Comparison of ENCODE assay signal across 15 mouse cellular contexts in the genomic region with DNA sequence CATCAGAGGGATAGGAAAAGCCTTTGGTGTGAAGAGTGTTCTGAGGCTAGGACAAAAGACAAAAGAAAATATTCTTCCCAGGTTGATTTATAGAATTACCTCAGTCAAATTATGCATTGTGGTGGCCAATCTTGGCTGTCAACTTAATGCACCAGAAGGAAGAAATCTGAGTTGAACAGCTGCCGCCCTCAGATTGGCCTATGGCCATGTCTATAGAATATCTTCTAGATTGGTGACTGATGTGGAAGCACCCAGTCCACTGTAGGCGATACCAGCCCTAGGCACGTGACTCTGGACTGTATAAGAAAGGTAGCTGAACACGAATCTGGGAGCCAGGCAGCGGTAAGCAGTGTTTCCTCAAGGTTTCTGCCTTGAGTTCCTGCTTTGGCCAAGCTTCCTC.
"Had no signal": no experiment of that assay in that cellular context is flagged by ENCODE, and none has a peak within 500 bp of the region (broad histone marks: within the 10 kb centered on the region; RNA-seq: fewer than 3 reads in every experiment).

No protein-coding gene starts in this region.

- H3K9ac ChIP-seq: neural tube, embryonic 13.5 days; neural tube, embryonic 15.5 days; stomach, embryonic 15.5 days had no signal

- H3K4me1 ChIP-seq: stomach, embryonic 15.5 days had no signal

- H3K9me3 ChIP-seq: neural tube, embryonic 13.5 days; neural tube, embryonic 15.5 days; stomach, embryonic 15.5 days had no signal

- H3K4me2 ChIP-seq: neural tube, embryonic 13.5 days; neural tube, embryonic 15.5 days; stomach, embryonic 15.5 days had no signal

- H3K27me3 ChIP-seq: neural tube, embryonic 13.5 days; neural tube, embryonic 15.5 days; stomach, embryonic 15.5 days had no signal

- H3K36me3 ChIP-seq: neural tube, embryonic 13.5 days; stomach, embryonic 15.5 days had no signal

- H3K27ac ChIP-seq: neural tube, embryonic 13.5 days; neural tube, embryonic 15.5 days; stomach, embryonic 15.5 days; stomach, postnatal 0 days had no signal

- DNase-seq: right cerebral cortex, adult 18-20 months; right cerebral cortex, postnatal 14 days; right cerebral cortex, postnatal 25 days; right cerebral cortex, postnatal 4 days; spleen, adult 18-20 months; thymus, adult 18-20 months; thymus, adult 2 months; thymus, postnatal 14 days; thymus, postnatal 25 days; thymus, postnatal 36 days; thymus, postnatal 4 days had no signal

- H3K4me3 ChIP-seq: neural tube, embryonic 13.5 days; neural tube, embryonic 15.5 days; stomach, embryonic 15.5 days had no signal
